Mouse (Mus musculus): ENCODE results near the gene Tgm2.
A peak's percentile ranks its signal among the peaks of the same experiment; 100 is the strongest.

Tgm2 gene

GRCm38 (mm10) chr2:158139628-158140027 lies 6.6 kb downstream of the Tgm2 start:
- peak in 1 of 2 experiments; percentile 65 for DNase-seq

- DNase-seq, result no peak
Measured at GRCm38 (mm10) chr2:158138778-158139177, 7.5 kb downstream of the Tgm2 start.

- peak in 1 of 2 experiments; percentile 63 for DNase-seq
Measured at GRCm38 (mm10) chr2:158137771-158138170, 8.5 kb downstream of the Tgm2 start.

DNA sequence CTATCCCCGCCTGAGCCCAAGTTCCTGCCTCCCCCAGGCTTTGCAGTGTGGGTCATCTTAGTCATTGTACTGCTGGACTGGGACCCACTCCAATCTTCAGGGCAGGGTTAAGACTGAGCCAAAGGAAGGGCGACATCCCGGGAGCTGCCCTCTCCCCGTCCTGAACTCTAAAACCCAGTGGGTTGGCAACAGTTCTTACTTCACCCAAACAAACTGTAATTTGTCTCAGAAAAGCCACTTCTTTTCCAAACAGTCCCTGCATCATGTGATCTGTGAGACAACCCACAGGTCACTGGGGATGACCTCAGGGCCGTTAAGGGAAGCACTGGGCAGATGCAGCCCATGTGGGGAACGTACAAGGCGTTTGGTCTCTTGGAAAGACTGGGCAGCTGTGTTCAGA lies 10.0 kb downstream of the Tgm2 start:
- DNase-seq, result peak; percentile 77 to 86

DNA sequence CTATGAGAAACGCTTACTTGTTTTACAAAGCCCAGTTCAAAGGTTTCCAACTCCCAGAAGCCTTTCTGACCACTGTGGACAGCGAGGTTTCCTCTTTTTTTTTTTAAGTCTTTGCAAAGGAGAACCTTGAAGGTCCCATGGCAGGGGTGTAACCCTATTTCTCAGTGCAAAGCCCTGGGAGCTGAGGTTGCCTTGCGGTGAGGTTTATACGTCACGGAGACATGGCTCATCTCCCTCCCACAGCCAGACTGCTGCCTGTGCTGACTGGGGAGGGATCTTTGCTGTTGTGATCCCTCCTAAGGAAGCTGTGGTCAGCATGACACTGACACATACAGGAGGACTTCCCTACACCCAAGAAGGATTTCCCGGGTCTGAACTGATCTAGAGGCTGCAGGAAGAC lies 13.2 kb downstream of the Tgm2 start:
- DNase-seq, result no peak

DNA sequence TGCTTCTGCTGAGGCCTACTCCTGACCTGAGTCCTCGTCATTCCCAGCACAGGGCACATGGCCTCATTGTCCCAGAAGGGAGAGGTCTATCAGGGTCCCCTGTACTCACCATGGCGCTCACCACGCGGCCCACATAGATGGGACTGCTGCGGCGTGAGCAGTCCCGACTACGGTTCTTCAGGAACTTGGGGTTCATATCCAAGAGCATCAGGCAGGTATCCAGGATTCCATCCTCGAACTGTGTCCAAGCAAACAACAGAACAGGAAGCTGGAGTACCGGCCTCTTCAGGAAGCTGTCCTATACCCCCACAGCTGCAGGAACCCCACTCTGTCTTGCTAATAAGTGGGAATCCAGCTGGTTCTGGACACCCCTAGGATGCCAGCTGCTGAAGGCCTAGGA lies 13.9 kb downstream of the Tgm2 start:
- DNase-seq, result no peak

GRCm38 (mm10) chr2:158131197-158131835 lies 14.9 kb downstream of the Tgm2 start:
- DNase-seq, result no peak

GRCm38 (mm10) chr2:158130391-158130986 lies 15.7 kb downstream of the Tgm2 start:
- DNase-seq, result peak; percentile 97

- DNase-seq, result peak; percentile 50 to 84
Measured at GRCm38 (mm10) chr2:158129291-158130002, 16.8 kb downstream of the Tgm2 start.

- no peak for DNase-seq
Measured at GRCm38 (mm10) chr2:158128461-158129130, 17.6 kb downstream of the Tgm2 start.

- DNase-seq, result no peak
Measured at GRCm38 (mm10) chr2:158127872-158128271, 18.4 kb downstream of the Tgm2 start.

DNA sequence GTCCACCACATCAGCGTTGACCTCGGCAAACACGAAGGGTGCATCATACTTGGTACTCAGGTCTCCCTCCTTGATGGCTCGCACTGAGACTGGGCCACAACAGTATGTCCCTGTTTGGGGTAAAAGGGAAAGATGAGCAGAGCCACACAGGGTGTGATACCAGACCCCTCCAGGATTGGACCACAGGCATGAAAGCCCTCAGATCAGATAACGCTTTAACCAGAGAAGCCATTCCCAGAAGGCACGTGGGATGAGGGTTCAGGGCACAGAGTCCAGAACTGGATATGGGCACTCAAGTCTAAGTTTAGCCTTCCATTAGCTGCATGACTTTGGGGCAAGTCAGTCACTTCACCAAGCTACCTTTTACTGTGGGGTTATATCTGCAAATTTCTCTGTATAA lies 19.0 kb downstream of the Tgm2 start:
- no peak for DNase-seq

GRCm38 (mm10) chr2:158122814-158123213 lies 23.4 kb downstream of the Tgm2 start:
- DNase-seq, result peak; percentile 83 to 89

DNA sequence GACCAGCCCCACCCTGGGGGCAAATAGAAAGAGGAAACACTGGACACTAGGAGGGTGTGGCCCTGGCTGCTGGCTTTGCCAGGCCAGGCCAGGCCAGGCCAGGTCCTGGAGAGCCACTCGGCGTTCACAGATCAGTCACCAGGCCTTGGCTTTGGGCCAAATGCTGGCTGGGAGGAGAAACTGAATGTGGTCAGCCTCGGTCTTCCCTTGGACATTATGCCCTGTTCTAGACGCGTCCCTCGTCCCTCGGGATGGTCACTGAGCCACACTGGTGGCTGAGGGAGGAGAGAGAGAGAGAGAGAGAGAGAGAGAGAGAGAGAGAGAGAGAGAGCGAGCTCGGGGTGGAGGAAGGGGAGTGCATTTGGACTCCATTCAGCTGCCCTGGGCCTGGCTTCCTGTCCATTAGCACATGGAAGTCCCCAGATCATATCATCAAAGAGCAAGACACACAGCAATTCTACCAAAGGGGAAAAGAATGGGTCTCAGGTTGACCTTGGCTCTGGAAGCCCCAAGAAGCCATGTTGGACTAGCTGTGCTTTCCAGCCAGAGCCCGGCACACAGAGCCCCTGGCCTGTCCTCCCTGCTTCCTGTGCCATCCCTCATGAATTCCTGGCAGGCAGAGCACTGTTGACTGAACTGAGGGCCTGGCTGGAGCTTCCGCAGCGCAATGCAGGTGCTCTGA lies 24.4 kb downstream of the Tgm2 start:
- DNase-seq, result peak; percentile 90 to 94

DNA sequence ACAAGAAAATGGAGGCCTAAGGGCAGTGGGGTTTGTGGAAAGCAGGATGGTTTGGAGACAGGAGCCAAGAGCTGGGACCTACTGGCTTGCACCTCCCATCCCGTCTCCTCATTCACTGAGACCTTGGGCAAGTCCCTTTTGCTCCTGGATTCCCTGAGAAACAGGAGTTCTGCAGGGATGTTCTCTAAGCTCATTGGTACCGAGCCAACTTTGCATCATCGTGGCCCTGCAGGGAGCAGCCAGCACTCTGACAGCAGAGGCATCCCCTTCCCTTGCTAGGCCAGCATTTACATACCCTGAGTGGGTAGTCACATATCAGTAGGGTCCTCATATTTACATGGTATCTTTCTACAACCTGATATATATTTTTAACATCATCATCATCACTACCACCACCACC lies 25.4 kb downstream of the Tgm2 start:
- DNase-seq, result no peak

DNA sequence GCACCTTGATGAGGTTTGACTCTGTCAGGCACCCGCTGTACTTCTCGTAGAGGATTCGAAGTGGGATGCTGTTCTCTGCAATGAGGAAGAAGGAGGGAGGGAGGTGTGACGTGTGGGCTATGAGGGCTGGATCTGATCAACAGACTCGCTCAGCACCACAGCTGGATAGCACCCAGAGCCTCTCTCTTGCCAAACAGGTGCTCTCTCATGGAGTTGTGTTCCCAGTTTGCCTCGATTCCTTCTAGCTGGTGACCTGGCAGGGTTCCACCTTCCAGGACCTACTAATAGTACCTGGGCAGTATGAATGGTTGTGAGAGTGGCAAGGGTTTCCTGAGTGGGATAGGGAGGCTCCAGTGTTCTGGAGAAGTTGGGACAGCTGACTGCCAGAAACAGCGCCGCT lies 26.0 kb downstream of the Tgm2 start:
- no peak for DNase-seq

- DNase-seq, result no peak
Measured at GRCm38 (mm10) chr2:158119145-158119544, 27.1 kb downstream of the Tgm2 start.

GRCm38 (mm10) chr2:158116653-158117052 lies 29.6 kb downstream of the Tgm2 start:
- no peak for DNase-seq

- DNase-seq, result peak in 1 of 2 experiments; percentile 61
Measured at GRCm38 (mm10) chr2:158115838-158116453, 30.3 kb downstream of the Tgm2 start.

DNA sequence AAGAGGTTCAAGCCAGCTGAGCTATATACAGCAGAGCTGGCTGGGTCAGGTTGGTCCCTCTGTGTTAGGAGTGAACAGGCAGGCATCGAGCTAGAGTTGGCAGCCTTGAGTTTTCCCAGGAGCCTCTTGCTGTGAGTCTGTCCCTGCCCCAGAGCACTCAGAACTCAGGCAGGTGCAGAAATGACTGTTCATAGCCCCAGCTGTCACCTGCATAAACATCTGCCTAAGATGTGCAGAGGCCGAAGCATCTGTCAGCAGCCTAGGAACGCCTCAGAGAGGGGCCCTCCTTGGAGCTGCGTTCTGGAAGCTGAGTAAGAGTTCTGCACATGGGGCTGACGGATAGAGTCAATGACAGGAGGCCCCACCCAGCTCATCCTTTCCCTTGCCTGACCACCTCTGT lies 31.3 kb downstream of the Tgm2 start:
- DNase-seq, result no peak

DNA sequence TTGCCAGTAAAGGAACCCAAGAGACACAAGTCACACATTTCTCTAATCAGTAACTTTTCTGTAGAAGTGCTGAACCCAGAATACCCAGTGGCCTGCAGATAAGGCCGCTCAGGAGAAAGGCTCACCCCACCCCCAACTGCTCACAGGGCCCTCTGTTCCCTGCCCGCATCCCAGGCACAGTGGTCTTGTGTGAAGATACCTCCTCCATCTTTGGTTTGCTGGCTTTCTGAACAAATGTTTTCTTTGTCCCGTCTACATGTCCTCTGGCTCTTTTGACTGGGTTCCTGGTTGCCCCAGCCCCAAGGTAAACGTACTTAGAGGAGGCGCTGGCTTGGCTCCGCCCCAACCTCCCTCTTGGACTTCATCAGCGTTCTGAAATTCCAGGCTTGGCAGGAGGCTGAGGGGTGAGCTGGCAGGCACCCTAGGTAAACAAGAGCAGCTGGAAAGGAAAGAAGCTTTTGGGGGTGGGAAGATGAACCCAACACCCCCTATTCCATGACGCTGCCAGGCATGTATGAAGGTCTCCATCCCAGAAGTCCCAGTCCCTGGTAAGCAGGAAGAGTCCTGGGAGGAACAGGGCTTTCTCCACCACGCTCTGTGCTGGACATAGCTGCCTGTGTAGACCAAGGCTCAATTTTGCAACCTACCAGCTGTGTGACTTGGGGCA lies 32.5 kb downstream of the Tgm2 start:
- peak; percentile 95 to 96 for DNase-seq

GRCm38 (mm10) chr2:158109516-158109915 lies 36.7 kb downstream of the Tgm2 start:
- peak in 1 of 2 experiments; percentile 59 for DNase-seq

Measured in kidney, postnatal 25 days (tissue).